Mouse (Mus musculus) ES-Bruce4 (cell line): ENCODE data around the gene Slc25a42.

Experiments
- CTCF ChIP-seq: IDR thresholded peaks from one replicate; pipeline ENCODE4 v1.8.1; 2011; ENCODE audit warnings: low read depth, low read length
- EP300 ChIP-seq: IDR thresholded peaks from 2 replicates; pipeline ENCODE4 v1.6.1; 2011; ENCODE audit warnings: low read depth, low read length; ENCODE audit not compliant: insufficient read depth

GRCm38 (mm10) chr8:70197603-70198002, 14.5 kb downstream of the Slc25a42 start:
- TF ChIP-seq CTCF (no peak), EP300 (no peak)
